Mouse (Mus musculus) cerebellum, postnatal 4 days (tissue): Measurements from ENCODE around the gene Vps39.

Experiments used
- DNase-seq, 2 experiments: peaks; one replicate each; pipeline ENCODE4 v3.0.0; 2022; ENCODE audit warnings: low spot score in 2 of 2, mixed read lengths in 1 of 2

Gene Vps39

DNA sequence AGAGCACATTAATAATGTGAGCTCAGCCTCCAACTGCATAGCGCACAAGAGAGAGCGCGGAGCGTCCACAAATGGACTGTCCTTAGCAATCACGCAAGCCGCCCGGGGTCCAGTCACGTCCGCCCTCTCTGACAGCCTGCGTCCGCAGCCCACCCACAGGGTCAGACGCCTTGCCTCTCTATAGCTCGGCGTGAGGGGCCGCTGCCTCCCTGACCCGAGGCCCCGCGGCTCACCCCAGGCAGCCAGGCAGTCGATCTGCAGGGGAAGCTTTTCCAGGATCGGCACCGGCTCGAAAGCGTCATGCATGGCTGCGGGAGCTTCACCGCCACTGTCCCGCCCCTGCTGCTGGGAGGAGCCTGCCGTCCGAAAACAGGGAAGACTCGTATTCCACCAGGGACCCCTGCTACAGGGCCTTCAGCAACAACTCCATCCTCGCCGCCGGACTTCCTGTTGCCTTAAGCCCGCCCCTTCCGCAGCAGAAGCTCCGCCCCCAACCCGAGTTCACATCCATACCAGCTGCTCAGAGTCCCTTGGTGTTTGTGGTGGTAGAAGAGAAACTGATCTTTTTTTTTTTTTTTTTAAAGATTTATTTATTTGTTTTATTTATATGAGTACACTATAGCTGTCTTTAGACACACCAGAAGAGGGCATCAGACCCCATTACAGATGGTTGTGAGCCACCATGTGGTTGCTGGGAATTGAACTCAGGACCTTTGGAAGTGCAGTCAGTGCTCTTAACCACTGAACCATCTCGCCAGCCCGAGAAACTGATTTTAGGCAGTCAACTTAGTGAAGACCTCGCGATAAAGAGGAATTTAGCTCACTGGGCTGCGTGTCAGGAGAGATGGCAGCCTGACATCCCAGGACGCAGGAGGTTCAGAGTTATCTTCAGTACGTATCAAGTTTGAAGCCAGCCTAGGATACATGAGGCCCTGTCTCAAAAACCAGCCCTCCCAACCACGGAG is at the start of gene Vps39:
TSS of gene Vps39 (minus strand) at position 456 of the 965 bp plus-strand sequence.
- DNase-seq, result peak; percentile 68 to 84

DNA sequence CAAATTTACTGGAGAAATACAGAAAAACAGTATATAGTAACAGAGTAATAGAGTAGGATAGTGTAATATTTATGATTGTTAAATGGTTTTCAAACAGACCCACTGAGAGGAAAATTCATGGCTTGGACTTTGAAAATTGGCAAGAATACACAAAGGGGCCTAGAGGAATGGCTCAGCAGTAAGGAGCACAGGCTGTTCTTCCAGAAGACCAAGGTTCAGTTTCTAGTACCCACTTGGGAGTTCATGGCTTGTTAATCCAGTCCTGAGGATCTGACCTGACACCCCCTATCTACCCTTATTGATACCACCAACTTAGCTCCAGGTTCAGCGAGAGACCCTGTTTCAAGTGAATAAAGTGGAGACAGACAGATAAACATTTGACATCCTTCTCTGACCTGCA is 45.0 kb upstream of the Vps39 start:
- no peak for DNase-seq

DNA sequence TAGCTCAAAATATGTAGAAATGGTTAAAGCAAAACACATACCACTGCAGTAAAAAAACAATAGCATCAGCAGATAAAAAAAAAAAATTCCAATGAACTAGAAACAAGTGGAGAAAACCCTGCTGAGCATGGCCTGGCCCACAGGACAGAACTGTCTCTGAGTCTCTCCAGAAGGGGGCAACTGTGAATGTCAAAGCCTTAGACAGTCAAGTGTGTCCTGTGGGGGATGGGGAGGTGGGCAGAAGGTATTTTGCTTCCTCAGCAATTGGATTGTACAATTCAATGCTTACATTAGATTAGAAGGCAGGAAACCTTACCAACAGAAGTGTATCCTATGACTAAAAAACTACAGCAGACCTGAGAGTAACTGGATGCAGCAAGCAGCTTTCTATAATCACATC is 39.5 kb upstream of the Vps39 start:
- no peak for DNase-seq

DNA sequence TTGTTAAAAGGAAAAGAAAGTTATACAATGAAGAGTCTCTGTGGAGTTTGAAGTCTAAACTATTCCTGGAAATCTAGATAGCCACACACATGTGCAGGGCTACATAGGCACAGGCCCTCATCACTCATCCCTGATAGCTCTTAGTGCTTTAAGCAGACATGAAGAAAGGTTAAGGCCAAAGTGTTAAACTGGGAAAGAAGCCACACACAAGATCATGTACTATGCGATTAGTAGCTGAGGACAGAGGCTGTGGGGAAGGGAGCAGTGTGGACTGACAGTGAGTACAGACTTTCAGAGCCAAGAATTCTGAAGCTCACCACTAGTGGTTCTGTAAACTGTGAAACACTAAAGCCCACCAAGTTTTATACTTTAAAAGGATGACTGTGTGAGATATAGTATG is 38.0 kb upstream of the Vps39 start:
- DNase-seq, result no peak

DNA sequence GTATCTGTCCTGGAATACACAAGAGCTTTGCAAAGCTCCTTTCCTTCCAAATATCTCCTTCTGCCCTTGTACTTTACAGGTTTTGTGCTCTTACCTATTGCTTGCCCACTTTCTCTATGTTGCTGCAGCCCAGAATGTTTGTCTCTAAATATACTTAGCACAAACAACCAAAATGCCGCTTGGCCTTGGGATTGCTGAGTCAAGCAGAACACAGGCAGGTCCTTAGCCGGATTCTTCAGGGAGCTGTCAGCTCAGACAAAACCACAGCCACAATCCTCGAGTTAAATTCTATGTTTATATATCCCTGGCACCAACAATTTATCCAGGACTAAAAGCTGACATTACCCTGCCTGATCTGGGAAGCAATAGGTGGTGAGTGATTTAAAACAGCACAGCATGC is 36.4 kb upstream of the Vps39 start:
- no peak for DNase-seq

DNA sequence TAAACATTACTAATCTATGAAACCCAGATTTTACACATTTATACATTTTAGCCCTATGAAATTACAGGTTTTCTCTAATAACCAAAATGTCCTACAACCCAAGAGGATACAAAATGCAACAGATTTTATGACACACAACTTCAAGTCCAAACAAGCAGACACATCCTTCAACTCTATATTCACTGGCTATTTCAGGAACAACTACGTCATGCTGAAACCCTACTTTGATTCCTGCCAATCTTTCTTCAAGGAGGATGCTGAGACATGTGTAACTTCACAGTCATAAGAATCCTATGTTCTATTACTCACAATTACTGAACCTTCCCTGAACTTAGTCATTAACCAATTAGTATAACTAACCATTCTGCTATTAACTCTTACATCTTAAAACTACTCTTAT is 34.4 kb upstream of the Vps39 start:
- no peak for DNase-seq

DNA sequence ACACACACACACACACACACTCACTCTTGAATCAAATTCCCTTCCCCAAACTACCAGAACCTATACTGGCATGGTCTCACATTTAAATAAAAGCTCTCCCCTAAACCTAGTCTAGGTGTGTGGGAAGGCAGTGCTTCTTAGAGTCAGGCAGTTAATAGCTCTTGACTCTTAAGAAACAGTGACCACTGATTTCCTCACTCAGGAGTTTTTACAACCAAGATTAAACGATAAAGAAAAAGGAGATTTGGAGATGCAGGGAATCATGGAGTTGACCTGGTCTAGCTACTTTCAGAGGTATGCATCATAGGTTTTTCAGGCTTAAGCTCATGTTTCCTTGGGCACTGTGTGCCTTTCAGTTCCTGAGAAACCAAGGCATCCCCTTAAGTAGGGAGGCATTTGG is 33.3 kb upstream of the Vps39 start:
- no peak for DNase-seq

DNA sequence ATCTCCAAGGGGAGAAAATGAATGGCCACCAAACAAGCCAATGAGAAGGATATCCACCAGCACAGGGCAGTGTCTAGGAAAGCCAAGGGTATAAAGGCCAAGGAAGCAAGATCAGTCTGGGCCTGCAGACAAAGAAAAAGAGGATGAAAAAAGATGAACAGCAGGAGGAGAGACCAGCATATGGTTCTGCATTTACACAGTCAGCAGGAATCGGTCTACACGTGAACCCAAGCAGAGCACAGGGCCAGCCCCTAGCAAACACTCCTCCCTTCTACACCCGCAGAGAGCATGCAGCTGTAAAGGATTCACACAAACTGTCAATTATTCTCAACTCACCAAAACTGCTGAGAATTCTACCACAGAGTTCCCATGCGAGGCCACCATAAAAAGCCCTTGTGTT is 20.9 kb upstream of the Vps39 start:
- DNase-seq, result no peak

DNA sequence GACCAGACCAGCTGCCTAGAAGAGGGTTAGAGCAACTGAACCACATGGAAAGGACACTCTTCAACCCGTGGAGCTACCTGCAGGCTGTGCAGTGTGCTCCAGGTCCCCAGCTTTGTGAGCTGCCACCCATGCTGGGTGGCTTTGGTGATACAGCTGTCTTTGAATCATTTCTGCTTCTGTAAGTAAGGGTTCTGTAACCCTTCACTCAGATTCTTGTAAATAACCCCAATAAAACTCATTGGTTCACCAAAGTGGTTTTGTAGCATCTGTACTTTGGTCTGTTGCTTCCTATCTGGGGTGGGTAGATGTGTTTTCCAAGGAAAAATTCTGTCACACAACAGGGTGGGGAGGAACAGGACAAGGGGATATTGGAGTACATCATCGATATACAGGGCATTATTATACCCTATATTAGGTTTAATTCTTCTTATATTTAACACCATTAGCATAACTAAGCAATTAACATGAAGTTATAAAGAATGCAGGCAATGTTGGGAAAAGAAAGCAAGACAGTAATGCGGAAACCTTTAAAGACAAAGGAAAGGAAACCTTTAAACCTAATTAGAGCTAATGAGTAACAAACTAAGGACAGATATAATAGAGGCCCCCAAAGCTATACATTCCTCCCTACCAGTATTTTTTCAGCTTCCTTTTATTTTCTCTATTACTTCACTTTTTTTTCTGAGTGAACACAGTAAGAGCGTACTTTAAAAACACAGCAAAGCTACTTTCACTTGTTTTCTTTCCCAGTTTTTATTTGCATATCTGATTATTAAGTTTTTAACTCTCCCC is 14.7 kb upstream of the Vps39 start:
- no peak for DNase-seq

DNA sequence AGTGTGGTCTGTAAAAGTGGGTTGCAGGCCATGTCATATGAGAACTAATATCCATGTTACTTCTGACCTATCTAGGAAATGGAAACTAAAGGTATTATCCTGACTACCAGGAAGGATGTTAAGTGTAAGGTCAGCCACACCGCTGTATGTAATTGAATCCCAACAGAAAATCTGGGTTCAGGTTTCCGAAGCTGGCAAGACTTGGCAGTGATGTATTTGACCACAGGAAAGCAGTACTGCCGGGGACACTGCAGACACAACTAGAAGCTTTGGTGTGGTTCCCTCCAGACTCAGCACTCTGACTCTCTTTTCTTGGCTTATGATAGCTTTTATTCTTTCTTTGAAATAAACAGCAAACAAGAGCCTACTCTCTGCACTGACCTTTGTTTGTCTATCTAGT is 13.6 kb upstream of the Vps39 start:
- no peak for DNase-seq

DNA sequence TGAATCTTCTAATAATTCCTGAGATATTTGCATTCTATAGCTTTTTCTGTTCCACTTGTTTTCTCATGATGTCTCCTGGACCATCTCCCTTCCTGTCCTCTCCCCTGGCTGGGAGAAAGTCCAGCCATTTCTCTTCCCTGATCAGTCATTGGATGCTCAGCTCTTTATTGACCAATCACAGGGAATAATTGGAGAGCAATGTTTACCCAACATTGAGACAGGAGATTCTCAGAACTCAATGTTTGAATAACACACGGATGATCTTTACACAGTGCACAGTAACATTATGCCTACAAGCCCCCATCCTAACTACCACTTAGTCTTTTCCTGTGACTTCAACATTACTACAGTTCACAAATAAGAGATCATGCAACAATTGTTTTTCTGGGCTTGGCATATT is 7.5 kb upstream of the Vps39 start:
- no peak for DNase-seq

DNA sequence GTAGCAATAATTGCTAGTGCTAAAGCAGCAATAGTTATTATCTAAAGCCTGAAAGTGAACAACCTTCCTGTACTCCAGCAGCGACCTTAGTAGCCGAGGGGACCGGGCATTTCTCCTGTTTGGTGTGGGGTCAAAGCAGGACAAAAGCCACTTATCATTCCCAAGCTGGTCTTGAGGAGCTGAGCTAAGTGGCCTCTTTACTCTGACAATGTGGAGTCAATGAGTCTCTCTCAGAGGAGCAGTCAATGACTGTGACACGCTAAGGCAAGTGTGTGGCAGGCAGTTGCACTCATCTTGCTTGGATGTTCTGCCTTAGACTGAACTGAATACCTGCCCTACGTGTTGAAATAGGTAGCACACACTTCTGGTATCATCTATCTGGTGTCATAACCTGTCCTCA is 1.6 kb downstream of the Vps39 start:
- DNase-seq, result no peak

DNA sequence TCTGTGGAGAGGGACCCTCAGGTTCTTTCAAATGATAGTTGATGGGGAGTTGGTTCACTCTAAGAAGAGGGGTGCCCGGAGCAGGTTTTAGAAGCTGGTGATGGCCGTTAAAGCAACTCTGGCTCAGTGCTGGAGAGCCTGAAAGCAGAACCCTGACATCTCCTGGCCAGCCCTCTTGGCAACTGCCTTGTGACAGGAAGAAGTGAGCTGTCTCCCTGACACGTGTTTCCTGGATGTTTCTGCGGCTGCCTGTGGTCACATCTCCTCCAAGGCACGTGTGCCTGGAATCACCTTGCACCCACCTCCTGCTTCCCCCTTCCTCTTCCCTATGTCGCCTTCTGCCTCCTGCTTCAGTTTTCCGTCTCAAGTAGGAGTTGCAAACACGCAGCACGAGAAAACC is 4.8 kb downstream of the Vps39 start:
- DNase-seq, result no peak

DNA sequence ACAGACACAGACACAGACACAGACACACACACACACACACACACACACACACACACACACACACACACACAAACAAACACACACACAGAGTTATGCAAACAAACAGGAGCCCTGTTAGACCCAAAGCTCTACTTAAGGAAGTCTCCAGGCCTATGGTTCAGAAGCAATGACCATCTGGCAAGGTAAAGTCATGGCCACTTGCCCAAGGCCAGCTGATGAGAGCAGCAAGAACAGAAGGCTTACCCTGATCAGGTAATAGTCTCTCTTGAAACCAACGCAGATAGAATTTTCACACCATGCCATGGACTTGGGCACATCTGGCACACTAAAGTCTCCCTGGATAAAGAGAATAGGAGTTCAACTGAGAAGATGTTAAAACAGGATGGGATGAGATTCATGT is 11.2 kb downstream of the Vps39 start:
- no peak for DNase-seq

DNA sequence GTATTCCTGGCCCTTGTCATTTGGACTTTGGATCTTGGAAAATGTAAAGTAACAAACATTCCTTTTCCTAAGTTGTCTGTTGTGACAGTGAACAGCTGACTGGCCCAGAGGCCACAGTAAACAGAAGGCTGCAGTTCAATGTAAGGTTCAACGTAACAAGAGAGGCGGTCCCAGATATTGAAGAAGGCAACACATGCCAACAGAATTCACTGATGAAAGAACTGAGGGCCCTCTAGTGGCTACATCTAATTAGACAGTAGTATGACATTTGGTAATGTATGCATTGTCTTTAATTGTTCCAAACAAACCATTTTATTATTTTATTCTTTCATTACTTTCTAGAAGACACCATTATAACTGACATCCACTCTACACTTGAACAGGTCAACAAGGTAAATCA is 15.1 kb downstream of the Vps39 start:
- no peak for DNase-seq

DNA sequence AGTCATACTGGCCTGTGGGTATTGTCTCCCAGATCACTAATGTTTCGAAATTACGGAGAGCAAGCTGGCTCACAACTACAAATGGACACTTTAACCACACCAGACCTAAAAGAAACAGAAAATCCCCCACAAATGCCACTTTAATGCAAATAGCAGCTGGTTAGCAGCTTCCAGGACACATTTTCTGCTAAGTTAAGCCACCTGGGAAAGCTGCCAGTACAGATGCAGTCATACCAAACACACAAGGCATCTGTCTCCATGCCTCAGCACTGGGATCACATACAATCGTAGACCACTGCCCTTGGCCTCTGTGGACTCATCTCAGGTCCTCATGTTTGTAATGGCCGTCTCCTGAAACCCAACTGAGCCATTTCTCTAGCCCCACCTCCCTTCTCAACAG is 21.4 kb downstream of the Vps39 start:
- DNase-seq, result no peak

DNA sequence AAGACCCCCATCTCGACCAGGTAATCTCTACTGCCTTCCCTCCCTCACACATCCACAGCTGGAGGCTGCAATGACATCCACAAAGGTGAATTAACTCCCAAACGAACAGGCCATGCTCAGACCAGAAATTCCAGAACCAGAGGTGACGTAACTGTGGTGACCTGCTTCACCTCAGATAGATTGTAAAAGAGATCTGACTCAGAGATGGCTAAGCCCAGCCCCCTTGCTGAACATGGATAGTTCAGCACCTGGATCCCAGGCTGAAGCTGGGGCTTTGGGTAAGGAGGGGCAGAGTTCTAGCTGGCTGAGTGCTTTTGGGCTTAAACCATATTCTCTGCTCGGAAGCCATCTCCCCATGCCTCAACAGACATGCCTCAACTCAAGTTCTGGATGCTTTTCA is 37.9 kb downstream of the Vps39 start:
- no peak for DNase-seq

DNA sequence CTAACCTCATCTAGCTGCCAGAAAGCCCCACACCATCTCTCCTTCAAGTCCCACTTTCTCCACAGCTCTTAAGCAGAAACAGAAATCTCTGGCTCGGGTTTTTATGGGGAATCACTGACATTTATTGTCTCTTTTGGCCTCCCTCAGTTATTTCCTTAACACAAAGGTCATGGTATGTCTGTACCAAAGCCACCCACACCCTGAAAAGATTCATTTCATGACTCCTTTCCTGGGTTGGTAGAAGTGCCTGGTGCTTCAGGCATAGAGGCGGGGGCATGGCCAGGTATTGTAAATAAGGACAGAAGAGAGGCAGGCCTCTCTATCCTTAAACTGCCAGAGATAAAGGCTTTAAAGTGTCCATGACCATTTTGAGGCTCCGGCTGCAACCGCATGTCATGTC is 38.5 kb downstream of the Vps39 start:
- no peak for DNase-seq

DNA sequence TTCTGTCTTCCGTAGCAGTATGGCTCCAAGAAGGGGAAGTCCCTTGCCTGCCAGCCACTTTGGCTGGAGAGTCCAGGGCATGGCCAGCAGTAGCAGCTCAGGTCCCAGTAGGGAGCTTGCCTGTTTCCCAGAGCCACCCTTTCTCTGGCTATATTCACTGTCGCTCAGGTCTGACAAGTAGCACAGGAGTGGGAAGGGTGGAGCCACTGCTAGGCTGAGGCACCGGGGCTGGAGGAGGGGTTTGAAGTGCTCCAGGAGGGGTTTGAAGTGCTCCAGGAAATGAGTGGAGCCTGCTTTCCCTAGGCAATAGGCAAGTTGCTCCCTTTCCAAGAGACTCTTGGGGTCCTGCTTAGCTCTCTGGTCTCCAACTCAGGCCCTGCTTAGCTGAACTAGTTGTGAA is 39.0 kb downstream of the Vps39 start, which contains the start of gene Pla2g4f:
TSS of gene Pla2g4f (minus strand) at position 190 of the 400 bp plus-strand sequence.
- no peak for DNase-seq

DNA sequence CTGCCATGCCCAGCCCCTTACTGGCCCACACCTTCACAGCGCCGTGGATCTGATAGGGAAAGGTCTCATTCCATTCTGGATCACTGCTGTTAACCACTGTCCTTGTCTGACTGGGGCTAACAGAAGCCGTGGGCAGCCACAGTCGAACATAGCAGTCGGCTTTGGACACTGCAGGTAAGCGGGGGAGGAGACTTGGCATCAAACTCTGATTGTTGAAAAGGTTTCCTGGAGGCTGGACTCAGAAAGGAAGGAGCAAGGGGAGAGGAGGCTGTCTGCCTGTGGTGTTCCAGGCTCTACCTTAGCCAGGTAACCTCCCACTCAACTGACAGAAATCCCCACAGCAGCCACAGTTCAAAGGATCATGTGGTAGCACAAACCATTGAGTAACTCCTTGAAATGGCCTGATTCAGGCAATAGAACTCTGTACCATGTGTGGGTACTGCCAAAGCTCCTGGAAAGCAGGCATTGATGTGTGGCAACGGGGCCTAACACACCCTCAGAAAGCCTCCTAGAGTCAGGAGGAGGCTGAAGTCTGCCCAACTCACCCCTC is 40.6 kb downstream of the Vps39 start:
- no peak for DNase-seq

DNA sequence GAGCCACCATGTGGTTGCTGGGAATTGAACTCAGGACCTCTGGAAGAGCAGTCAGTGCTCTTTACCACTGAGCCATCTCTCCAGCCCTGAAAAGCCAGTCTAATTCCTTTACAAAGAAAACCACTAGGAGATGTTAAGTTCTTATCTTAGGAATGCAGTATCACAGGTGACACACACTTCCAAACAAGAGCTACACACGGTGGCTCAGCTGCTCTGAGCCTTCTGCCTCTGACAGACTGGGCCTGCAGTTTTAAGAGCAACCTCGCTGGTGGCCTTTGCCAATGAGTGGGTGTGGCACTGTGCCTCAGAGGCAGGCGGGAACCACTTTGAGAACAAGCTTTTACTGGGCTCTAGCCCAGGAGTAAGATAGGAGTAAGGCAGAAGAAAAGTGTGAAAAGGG is 48.8 kb downstream of the Vps39 start:
- DNase-seq, result no peak

DNA sequence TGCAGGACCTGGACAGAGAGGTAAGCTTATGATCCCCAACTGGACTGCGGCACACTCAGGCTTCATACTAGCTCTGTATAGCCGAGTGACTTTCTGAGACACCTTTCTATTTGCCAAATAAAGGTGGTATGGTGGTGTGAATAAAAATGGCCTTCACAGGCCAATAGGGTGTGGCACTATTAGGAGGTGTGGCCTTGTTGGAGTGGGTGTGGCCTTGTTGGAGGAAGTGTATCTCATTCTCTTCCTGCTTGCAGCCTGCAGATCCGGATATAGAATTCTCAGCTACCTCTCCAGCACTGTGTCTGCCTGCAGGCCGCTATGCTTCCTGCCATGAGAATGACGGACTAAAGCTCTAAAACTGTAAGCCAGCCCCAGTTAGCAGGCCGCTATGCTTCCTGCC is 51.9 kb downstream of the Vps39 start:
- no peak for DNase-seq

DNA sequence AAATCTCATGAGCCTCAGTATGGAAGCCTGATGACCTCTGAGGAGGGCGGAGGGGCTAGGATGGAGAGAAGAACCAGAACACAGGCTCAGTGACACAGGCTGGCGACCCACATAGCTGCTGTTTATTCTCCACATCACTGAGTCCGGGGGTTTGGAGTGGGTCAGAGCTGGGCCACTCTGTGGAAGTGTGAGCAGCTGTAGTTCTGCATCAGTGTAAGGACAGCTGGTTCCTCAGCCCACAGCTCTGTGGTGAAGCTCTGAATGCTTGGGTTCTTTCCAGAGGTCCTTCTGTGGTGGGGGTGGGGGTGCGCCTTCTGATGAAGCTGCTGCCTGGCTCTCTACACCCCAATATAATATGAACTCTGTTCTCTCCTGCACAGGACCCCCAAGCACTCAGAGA is 53.1 kb downstream of the Vps39 start:
- no peak for DNase-seq
